11 mouse cellular contexts compared by ENCODE assay signal in the genomic region with DNA sequence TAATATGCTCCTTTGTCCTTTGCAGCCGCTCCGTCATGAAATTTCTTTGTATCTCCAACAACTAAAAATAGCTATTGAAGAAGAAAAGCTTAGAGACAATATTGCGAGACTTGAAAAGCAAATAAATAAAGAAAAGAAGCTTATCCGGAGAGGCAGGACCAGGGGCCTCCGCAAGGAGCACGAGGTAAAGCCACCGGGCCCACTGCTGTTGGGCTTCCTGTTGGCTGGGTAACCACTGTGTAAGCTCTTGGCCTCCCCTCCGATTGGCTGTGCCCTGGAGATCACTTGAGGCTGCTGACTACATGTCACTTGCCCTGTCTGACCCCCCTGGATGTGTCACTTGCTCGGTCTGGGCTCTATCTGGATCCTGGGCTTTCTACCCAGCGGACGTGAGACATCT.
DNase-seq lines count a peak whose midpoint lies in the region; ATAC-seq lines count a peak whose summit lies in the region.
"Had no signal": no experiment of that assay in that cellular context is flagged by ENCODE, and none has a peak within 500 bp of the region (broad histone marks: within the 10 kb centered on the region; RNA-seq: fewer than 3 reads in every experiment).

No protein-coding gene starts in this region.

- no peaks in the 10 kb centered on the region for H3K4me1 ChIP-seq in hindbrain, embryonic 11.5 days (replicated peaks; ENCODE audit: control insufficient read depth, insufficient read depth, low read length)
- H3K4me1 ChIP-seq in hindbrain, embryonic 14.5 days (replicated peaks; ENCODE audit: control insufficient read depth, insufficient read depth, low read length), result no peaks in the 10 kb centered on the region
- H3K4me1 ChIP-seq in neural tube, embryonic 15.5 days, result no peaks in the 10 kb centered on the region
- no peaks in the 10 kb centered on the region for H3K4me1 ChIP-seq in stomach, embryonic 16.5 days (ENCODE audit: control insufficient read depth, insufficient read depth, low read length)
- H3K4me1 ChIP-seq: embryonic facial prominence, embryonic 15.5 days; intestine, embryonic 15.5 days had no signal

- no peak overlapping the region for H3K27ac ChIP-seq in hindbrain, embryonic 11.5 days (ENCODE audit: low read depth, low read length)
- H3K27ac ChIP-seq in hindbrain, embryonic 14.5 days, result no peak overlapping the region
- no peak overlapping the region for H3K27ac ChIP-seq in neural tube, embryonic 15.5 days (replicated peaks)
- no peak overlapping the region for H3K27ac ChIP-seq in stomach, embryonic 16.5 days (ENCODE audit: low read length)
- H3K27ac ChIP-seq: embryonic facial prominence, embryonic 15.5 days; intestine, embryonic 15.5 days had no signal

- peak; percentile 80 for ATAC-seq in hindbrain, embryonic 11.5 days (ENCODE audit: low FRiP score)
- no peak for ATAC-seq in hindbrain, embryonic 14.5 days (ENCODE audit: low FRiP score)
- ATAC-seq in neural tube, embryonic 15.5 days (ENCODE audit: low FRiP score), result no peak
- ATAC-seq in stomach, embryonic 16.5 days (ENCODE audit: insufficient read depth, low FRiP score), result peak; percentile 69; the same call in 1 of the 2 replicates
- ATAC-seq in monocyte, adult 5-6 weeks (replicated peaks; ENCODE audit: insufficient number of reproducible peaks, low FRiP score, low TSS enrichment, poor library complexity, severe bottlenecking), result no peak
- ATAC-seq: intestine, embryonic 15.5 days had no signal

- peak; percentile 40 for DNase-seq in adrenal gland, postnatal 14 days
- DNase-seq in adrenal gland, postnatal 4 days (ENCODE audit: low spot score in 2 of 2), result no peak
- peak; percentile 33 for DNase-seq in hindbrain, embryonic 11.5 days (ENCODE audit: low spot score)
- no peak for DNase-seq in hindbrain, embryonic 14.5 days (ENCODE audit: low spot score)
- peak; percentile 37 for DNase-seq in neural tube, embryonic 10.5 days (ENCODE audit: extremely low spot score, low spot score)

- no peak overlapping the region for H3K4me2 ChIP-seq in hindbrain, embryonic 11.5 days (replicated peaks; ENCODE audit: low read depth, low read length)
- no peak overlapping the region for H3K4me2 ChIP-seq in hindbrain, embryonic 14.5 days (replicated peaks)
- H3K4me2 ChIP-seq in neural tube, embryonic 15.5 days, result no peak overlapping the region
- no peak overlapping the region for H3K4me2 ChIP-seq in stomach, embryonic 16.5 days (ENCODE audit: low read depth, low read length)
- H3K4me2 ChIP-seq: embryonic facial prominence, embryonic 15.5 days; intestine, embryonic 15.5 days had no signal

- 40% methylated on average over 11 of the region's 11 CpGs for WGBS in hindbrain, embryonic 11.5 days
- 30% methylated on average over 11 of the region's 11 CpGs for WGBS in hindbrain, embryonic 14.5 days
- WGBS in neural tube, embryonic 15.5 days, result 30% methylated on average over 11 of the region's 11 CpGs
- WGBS in stomach, embryonic 16.5 days, result 66% methylated on average over 11 of the region's 11 CpGs

- H3K4me3 ChIP-seq in hindbrain, embryonic 11.5 days (ENCODE audit: low read depth, low read length), result no peak overlapping the region
- H3K4me3 ChIP-seq in hindbrain, embryonic 14.5 days (replicated peaks; ENCODE audit: low read length), result no peak overlapping the region
- no peak overlapping the region for H3K4me3 ChIP-seq in neural tube, embryonic 15.5 days (replicated peaks)
- H3K4me3 ChIP-seq in stomach, embryonic 16.5 days (replicated peaks; ENCODE audit: low read length), result no peak overlapping the region
- H3K4me3 ChIP-seq: embryonic facial prominence, embryonic 15.5 days; intestine, embryonic 15.5 days had no signal

- no peaks in the 10 kb centered on the region for H3K9me3 ChIP-seq in hindbrain, embryonic 11.5 days (ENCODE audit: control insufficient read depth, low read length)
- H3K9me3 ChIP-seq in hindbrain, embryonic 14.5 days (ENCODE audit: control insufficient read depth, low read length), result no peaks in the 10 kb centered on the region
- H3K9me3 ChIP-seq in neural tube, embryonic 15.5 days (replicated peaks), result no peaks in the 10 kb centered on the region
- H3K9me3 ChIP-seq in stomach, embryonic 16.5 days (replicated peaks; ENCODE audit: control insufficient read depth, low read length), result no peaks in the 10 kb centered on the region
- H3K9me3 ChIP-seq: embryonic facial prominence, embryonic 15.5 days; G1E; intestine, embryonic 15.5 days had no signal

- no peak overlapping the region for H3K9ac ChIP-seq in hindbrain, embryonic 11.5 days (ENCODE audit: low read depth, low read length)
- no peak overlapping the region for H3K9ac ChIP-seq in hindbrain, embryonic 14.5 days
- no peak overlapping the region for H3K9ac ChIP-seq in neural tube, embryonic 15.5 days (replicated peaks)
- no peak overlapping the region for H3K9ac ChIP-seq in stomach, embryonic 16.5 days (ENCODE audit: low read length)
- H3K9ac ChIP-seq: embryonic facial prominence, embryonic 15.5 days; intestine, embryonic 15.5 days had no signal

- H3K27me3 ChIP-seq in hindbrain, embryonic 11.5 days (ENCODE audit: control insufficient read depth, insufficient read depth, low read length), result no peaks in the 10 kb centered on the region
- H3K27me3 ChIP-seq in hindbrain, embryonic 14.5 days (ENCODE audit: control insufficient read depth, insufficient read depth, low read length), result no peaks in the 10 kb centered on the region
- H3K27me3 ChIP-seq in neural tube, embryonic 15.5 days (replicated peaks), result no peaks in the 10 kb centered on the region
- no peaks in the 10 kb centered on the region for H3K27me3 ChIP-seq in stomach, embryonic 16.5 days (ENCODE audit: control insufficient read depth, insufficient read depth, low read length)
- H3K27me3 ChIP-seq: embryonic facial prominence, embryonic 15.5 days; intestine, embryonic 15.5 days had no signal

- peaks cover 16% of the 10 kb centered on the region; the same call in 1 of the 2 replicates for H3K36me3 ChIP-seq in hindbrain, embryonic 11.5 days (ENCODE audit: control insufficient read depth, insufficient read depth, low read length)
- H3K36me3 ChIP-seq in hindbrain, embryonic 14.5 days (replicated peaks; ENCODE audit: control insufficient read depth, insufficient read depth), result peaks cover 55% of the 10 kb centered on the region
- H3K36me3 ChIP-seq in neural tube, embryonic 15.5 days, result peaks cover 19% of the 10 kb centered on the region
- H3K36me3 ChIP-seq in stomach, embryonic 16.5 days (ENCODE audit: control insufficient read depth, insufficient read depth, low read length), result 0 out of 2 replicates have a peak, but pooled peaks cover 5% of the 10 kb centered on the region
- H3K36me3 ChIP-seq: G1E had no signal

Comparison
In these comparisons a context has a peak if more than half of its experiments do, and no peak if none do; other contexts are left out.
1. DNase-seq: peak in adrenal gland, postnatal 14 days (single experiment), hindbrain, embryonic 11.5 days (single experiment) and neural tube, embryonic 10.5 days (single experiment); none in adrenal gland, postnatal 4 days (0 of 2) and hindbrain, embryonic 14.5 days (single experiment).
2. ATAC-seq: peak in hindbrain, embryonic 11.5 days (single experiment) and stomach, embryonic 16.5 days (single experiment); none in hindbrain, embryonic 14.5 days (single experiment), neural tube, embryonic 15.5 days (single experiment) and monocyte, adult 5-6 weeks (single experiment).